Mouse (Mus musculus) spleen, embryonic (tissue): ENCODE measurements at regions not wholly inside any gene's neighbourhood (a gene's known extent, or its start where the extent isn't known, plus 50 kb on each side); places are given as distances from the start of the nearest gene placed in this dataset.
"Not testable (repeated sequence)": the region's sequence is repeated elsewhere in the genome, so short reads cannot be mapped to it uniquely, and the experiment has no call there.

ENCODE experiments used
- CTCF ChIA-PET: fragments of 350-600 bp; sonication (Branson Sonifier 250); formaldehyde crosslinking; loops from one replicate; lab custom pipeline; 2022; lab: Charles Lee

DNA sequence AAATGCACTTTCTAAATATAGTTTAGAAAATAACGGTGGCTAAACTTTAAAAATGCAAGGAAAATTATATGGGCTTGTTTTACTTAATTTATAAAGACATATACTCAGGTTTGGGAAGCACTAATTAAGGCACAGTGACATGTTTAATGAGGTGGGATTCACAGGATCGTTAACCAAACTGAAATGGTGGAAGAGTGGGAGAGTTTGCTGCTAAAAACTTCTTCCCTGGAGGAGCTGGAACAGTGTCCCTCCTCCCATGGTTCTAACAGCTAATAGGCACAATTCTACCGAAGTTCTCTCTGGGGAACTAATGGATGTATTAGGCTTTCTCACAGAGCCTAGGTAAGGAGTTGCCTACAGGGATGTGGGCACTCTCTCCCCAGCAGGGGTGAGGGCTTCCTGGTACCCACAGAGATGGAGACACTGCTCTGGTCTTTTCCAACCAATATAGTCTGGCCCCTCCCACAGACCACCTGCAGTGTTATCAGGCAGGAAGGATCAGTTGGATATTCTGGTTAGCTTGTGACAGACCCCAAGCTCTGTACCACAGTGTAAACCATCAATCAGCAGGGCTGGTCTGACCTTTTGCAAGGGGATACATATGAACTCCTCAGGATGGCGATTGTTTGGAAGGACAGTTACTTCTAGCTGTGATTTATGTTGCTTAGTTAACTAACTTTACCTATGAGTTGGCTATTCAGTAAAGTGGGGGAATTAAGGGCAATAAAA lies 309.0 kb upstream of the Zic4 start:
- CTCF ChIA-PET, result no interaction called here

- CTCF ChIA-PET, result no interaction called here
These were observed 302.8 kb upstream of the Zic4 start for GRCm38 (mm10) chr9:91059460-91059859.

GRCm38 (mm10) chr9:91069496-91069895 lies 292.7 kb upstream of the Zic4 start:
- CTCF ChIA-PET, result no interaction called here

- CTCF ChIA-PET, result no interaction called here
These were observed 288.6 kb upstream of the Zic4 start for GRCm38 (mm10) chr9:91073366-91074174.

DNA sequence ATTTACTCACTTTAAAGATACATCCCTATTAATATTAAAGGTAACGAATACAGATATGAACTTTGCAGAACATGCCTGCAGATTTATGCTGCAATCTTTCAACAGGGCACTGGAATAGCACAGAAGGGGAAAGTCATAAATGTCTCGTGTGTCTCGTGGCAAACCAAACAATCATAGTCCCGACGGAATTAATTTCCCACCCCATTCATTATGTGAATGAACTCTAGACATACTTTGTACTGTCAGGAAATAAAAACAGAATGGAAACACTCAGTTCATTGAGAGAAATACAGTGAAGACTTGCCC lies 288.1 kb upstream of the Zic4 start:
- CTCF ChIA-PET, result no interaction called here

- CTCF ChIA-PET, result no interaction called here
These were observed 284.7 kb upstream of the Zic4 start for GRCm38 (mm10) chr9:91077490-91077889.

DNA sequence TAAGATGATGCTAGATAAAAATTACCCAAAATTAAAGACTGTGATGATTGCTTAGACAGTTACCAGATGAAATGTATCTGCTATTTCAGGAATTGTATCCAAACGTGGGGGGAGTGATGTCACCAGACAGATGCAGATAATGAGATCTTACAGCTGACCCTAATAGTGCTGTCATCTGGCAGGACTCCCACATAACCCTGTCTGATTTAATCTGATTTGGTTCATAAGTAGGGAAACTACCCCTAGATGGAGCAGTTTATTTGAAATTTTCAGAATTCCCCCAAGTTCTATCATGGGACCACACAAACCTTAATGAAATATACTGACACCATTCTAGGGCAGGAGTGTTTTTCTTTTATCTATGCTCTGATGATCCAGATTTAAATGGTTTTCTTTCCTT lies 278.4 kb upstream of the Zic4 start:
- CTCF ChIA-PET, result no interaction called here

- CTCF ChIA-PET, result no interaction called here
These were observed 276.3 kb upstream of the Zic4 start for GRCm38 (mm10) chr9:91085923-91086322.

DNA sequence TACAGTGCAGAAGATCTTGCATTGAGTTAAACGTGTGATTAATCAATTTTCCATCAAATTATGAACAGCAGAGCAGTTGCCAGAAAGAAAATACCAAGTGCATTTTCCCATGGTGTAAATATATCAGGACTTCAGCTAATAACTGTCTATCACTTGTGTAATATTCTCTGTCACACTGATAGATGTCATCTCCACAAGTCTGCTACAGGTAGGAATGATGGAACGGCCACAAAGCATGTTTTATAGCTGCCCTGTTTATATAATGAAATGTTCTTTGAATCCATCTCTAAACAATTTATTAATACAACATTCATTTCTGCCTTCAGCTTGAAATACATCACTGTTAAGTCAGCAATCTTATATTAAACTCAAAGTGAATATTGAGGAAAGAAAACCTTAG lies 272.9 kb upstream of the Zic4 start:
- CTCF ChIA-PET, result no interaction called here

DNA sequence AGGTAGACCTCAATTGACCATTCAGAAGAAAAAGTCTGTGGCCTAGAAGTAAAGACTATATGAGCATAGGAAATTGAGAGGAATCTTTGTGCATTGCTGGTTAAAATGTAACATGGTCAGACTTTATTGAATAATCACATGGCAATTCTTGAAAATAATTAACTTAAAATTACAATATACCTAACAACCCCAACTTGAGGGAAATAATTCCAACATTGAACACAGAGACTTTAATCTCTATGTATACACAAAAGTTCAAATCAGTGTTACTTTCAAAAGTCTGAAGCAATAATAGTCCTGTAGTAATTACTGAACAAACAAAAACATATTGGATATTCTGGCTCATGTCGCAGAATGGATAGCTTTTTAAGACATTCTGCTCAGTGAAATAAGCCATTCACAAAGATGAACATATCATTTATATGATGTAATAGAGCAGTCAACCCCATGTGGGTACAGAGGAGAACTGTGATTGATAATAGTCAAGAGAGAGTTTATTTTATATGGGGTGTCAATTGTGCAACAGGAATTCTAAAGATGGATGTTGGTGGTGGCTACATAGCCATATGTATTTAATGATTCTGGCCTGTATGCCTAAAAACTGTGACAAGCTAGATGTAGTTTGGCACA lies 270.7 kb upstream of the Zic4 start:
- CTCF ChIA-PET, result no interaction called here

DNA sequence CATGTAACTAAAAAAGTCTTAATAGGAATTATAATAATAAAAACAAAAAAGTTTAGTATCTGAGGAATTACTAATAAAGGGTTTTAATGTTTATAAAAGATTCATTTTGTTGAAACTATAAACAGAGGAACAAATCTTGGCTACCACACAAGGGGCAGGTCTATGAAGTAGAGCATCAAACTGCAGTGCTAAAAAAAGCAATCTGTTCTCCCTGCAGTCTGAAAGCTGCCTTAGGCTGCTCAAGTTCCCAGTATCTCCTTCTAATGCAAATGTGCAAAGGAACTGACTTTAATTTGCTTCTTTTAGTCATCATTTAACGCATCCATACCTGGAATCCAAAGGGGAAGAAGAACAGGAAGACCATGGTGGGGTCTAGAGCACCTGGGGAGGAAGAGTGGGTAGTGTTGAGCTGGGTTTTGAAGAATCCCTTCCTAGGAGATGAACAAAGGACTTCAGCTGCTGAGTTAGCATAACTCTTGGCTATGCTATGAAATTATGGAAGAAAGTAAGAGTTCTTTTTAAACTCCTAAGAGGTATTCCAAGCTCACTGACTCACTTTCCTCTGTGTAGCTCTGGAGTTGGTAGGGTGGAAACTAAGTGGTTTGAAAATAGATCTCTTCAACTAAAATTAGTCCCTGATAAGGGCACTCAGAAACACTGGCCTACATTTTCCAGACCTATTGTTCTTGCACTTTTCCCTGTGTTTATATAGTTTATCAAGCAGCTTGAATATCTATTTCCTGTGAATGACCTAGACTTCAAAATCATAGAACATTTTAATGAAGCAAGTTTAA lies 260.4 kb upstream of the Zic4 start:
- CTCF ChIA-PET, result no interaction called here

- CTCF ChIA-PET, result no interaction called here
These were observed 239.7 kb upstream of the Zic4 start for GRCm38 (mm10) chr9:91122441-91123035.

DNA sequence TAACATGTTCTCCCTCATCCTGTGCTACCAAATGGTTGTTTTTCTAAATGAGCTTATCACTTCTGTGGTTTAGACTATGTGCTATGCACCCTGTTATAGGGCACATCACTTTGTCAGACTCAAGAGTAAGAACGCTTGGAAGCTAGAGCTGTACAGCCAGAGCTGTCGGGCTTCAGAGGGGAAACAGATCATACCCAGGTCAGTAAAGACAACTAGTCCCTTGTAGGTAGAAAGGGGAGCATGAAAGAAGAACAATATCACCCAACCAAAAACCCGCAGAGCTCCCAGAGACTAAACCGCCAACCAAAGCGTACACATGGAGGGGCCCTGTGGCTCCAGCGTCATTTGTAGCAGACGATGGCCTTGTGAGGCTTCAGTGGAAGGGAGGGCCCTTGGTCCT lies 239.0 kb upstream of the Zic4 start:
- CTCF ChIA-PET, result no interaction called here

- CTCF ChIA-PET, result no interaction called here
These were observed 235.5 kb upstream of the Zic4 start for GRCm38 (mm10) chr9:91126630-91127245.

DNA sequence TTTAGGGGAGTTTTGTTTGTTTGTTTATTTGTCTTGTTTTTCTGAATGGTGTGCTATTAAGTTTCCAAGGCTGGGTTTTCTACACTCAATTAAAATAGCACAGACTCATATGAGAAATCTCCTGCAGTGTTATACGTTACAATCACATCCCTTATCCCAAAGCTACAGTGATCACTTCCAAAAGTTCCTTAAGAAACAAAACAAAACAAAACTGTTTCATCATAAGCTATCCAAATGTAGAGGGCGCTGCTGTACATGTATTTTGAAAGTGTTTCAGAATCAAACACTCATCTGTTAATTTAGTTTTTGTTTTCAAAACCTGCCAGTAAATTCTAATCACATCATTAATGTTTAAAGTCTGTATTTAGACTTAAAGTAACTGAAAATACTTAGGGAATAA lies 233.7 kb upstream of the Zic4 start:
- CTCF ChIA-PET, result not testable (repeated sequence)

- CTCF ChIA-PET, result no interaction called here
These were observed 232.0 kb upstream of the Zic4 start for GRCm38 (mm10) chr9:91130111-91130720.

- CTCF ChIA-PET, result no interaction called here
These were observed 230.6 kb upstream of the Zic4 start for GRCm38 (mm10) chr9:91131415-91132255.

- CTCF ChIA-PET, result no interaction called here
These were observed 229.7 kb upstream of the Zic4 start for GRCm38 (mm10) chr9:91132531-91132930.

DNA sequence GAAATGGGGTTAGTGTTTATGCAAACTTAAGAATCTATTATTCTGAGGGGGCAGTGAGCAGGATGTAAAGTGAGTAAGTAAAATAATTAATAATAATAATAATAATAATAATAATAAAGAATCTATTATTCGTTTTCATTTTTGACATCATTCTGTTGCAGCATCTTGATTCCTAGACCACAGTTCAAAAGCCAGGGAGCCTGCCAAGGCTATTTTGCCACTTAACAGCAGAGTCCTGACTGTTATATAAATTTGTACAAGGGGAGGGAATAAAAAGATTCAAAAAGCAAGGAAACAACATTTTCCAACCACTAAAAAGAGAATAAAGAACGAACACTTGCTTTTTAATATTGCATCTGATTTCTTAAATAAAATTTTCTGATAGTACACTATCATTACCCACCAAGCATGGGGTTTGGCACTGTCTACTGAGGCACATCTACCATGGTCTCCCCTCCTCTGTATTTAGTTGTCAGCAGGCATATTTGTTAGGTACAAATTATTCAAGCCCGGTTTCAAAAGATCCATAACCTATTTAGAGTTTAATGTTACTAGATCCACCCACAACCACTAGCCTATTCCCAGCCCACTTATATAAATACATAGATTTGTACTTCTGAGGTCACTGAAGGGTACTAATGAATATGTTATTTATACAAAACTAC lies 228.8 kb upstream of the Zic4 start:
- CTCF ChIA-PET, result no interaction called here
